Mouse (Mus musculus) splenic B cell, adult 2 months (primary cell): ENCODE measurements around the gene Scaf1.

Experiments used
- DNase-seq: peaks from one replicate; pipeline ENCODE4 v3.0.0-alpha.2; 2011; ENCODE audit warnings: low read depth, low spot score
- H3K27me3 ChIP-seq: 2 replicates; pipeline ENCODE4 v1.6.1; 2012; ENCODE audit warnings: mild to moderate bottlenecking, low read length, moderate library complexity, mixed read lengths; ENCODE audit not compliant: control insufficient read depth, poor library complexity, insufficient read depth, severe bottlenecking
- H3K36me3 ChIP-seq: 2 replicates; pipeline ENCODE4 v1.6.1; 2012; ENCODE audit warnings: mild to moderate bottlenecking, low read length, moderate library complexity, mixed read lengths; ENCODE audit not compliant: control insufficient read depth, poor library complexity, insufficient read depth, severe bottlenecking

Scaf1 gene

GRCm38 (mm10) chr7:45050945-45051600 is 34.9 kb upstream of the Scaf1 start:
- peak; percentile 54 for DNase-seq
- peaks cover 18% of the 10 kb centered on the region for H3K36me3 ChIP-seq
- H3K27me3 ChIP-seq: no peaks in the 10 kb centered on the region

- no peaks in the 10 kb centered on the region for H3K27me3 ChIP-seq
- no peak for DNase-seq
- H3K36me3 ChIP-seq: peaks cover 21% of the 10 kb centered on the region
These were observed 32.9 kb upstream of the Scaf1 start for GRCm38 (mm10) chr7:45048923-45049657.

GRCm38 (mm10) chr7:45048001-45048890 is 32.1 kb upstream of the Scaf1 start:
- Histone ChIP-seq H3K36me3 (peaks cover 21% of the 10 kb centered on the region), H3K27me3 (no peaks in the 10 kb centered on the region)
- no peak for DNase-seq

- Histone ChIP-seq H3K27me3 (no peaks in the 10 kb centered on the region), H3K36me3 (peaks cover 21% of the 10 kb centered on the region)
- DNase-seq: no peak
These were observed 31.3 kb upstream of the Scaf1 start for GRCm38 (mm10) chr7:45047491-45047890.

DNA sequence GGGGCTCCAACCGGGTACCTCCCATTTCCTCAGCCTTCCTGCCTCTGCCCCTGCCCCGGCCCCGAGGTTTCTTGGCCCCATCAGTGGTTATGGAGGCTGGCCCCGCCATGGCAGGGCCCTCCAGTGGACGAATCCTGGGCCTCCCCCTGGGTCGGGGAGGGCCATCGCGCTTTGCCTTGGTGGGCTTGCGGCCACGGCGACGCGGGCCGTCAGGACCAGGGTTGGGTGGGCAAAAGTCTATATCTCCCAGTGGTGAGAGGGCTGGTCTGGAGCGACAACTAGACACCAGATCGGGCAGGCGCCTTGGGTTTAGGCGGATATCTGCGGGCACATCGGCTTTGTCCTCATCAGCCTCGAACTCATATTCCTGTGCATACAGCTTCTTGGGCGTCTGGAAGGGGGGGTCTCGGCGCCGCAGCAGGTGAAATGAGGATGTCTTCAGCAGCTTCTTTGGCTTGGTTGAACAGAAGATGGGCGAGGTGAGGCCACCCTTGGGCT is 30.7 kb upstream of the Scaf1 start:
- Histone ChIP-seq H3K36me3 (peaks cover 21% of the 10 kb centered on the region), H3K27me3 (no peaks in the 10 kb centered on the region)
- no peak for DNase-seq

GRCm38 (mm10) chr7:45045741-45046140 is 29.6 kb upstream of the Scaf1 start:
- DNase-seq: no peak
- H3K36me3 ChIP-seq: peaks cover 22% of the 10 kb centered on the region
- H3K27me3 ChIP-seq: no peaks in the 10 kb centered on the region

GRCm38 (mm10) chr7:45043307-45043706 is 27.1 kb upstream of the Scaf1 start:
- Histone ChIP-seq H3K36me3 (peaks cover 21% of the 10 kb centered on the region), H3K27me3 (no peaks in the 10 kb centered on the region)
- DNase-seq: no peak

DNA sequence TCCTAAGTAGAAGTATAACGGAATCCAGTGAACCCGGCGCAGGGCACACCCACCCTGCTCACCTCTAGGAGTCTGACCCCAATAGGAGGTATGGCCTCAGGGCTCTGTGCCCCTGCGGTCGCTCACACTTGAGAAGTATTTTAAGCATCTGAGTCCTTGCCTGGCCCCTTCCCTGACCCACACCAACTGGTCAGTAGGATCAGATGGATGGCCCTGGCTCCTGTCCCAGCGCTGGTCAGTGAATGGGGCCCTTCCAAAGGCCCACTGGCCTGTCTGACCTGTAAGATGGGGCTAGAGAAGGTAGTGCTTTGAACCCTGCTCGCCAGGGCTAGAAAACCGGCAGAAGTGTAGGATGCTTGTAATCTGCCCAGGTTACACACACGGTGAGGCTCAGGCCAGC is 24.7 kb upstream of the Scaf1 start:
- no peaks in the 10 kb centered on the region for H3K27me3 ChIP-seq
- DNase-seq: no peak
- H3K36me3 ChIP-seq: peaks cover 9% of the 10 kb centered on the region

GRCm38 (mm10) chr7:45038411-45038810 is 22.2 kb upstream of the Scaf1 start:
- no peak for DNase-seq
- no peaks in the 10 kb centered on the region for H3K27me3 ChIP-seq

GRCm38 (mm10) chr7:45037720-45038361 is 21.7 kb upstream of the Scaf1 start:
- Histone ChIP-seq H3K27me3 (no peaks in the 10 kb centered on the region), H3K36me3 (peaks cover 14% of the 10 kb centered on the region)
- DNase-seq: peak; percentile 77

More at GRCm38 (mm10) chr7:45038411-45038810, 22.2 kb upstream of the Scaf1 start:
- peaks cover 12% of the 10 kb centered on the region for H3K36me3 ChIP-seq

GRCm38 (mm10) chr7:45036702-45037101 is 20.5 kb upstream of the Scaf1 start:
- no peak for DNase-seq
- H3K36me3 ChIP-seq: peaks cover 16% of the 10 kb centered on the region
- H3K27me3 ChIP-seq: no peaks in the 10 kb centered on the region

GRCm38 (mm10) chr7:45035631-45036030 is 19.5 kb upstream of the Scaf1 start:
- DNase-seq: no peak
- Histone ChIP-seq H3K27me3 (no peaks in the 10 kb centered on the region), H3K36me3 (peaks cover 20% of the 10 kb centered on the region)

- Histone ChIP-seq H3K36me3 (peaks cover 16% of the 10 kb centered on the region), H3K27me3 (no peaks in the 10 kb centered on the region)
- no peak for DNase-seq
These were observed 17.7 kb upstream of the Scaf1 start for GRCm38 (mm10) chr7:45033722-45034359.

DNA sequence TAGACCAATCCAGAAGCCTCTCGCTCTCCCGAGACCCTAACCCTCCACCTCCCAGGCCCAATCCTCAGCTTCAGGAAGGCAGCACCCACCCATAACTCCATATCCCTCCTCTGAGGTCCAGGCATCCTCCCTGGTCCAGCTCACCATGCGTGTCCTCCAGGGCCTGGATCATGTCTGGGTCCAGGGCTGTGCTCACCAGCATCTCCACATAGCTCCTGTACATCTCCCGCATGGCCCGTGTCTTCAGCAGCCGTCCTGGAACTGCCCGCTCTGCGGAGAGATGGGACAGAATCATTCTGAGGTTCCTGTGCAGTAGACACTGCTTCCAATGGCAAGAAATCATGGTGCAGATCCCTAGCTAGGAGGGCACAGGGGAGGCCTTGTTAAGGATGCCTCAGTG is 14.7 kb upstream of the Scaf1 start:
- DNase-seq: no peak
- Histone ChIP-seq H3K36me3 (peaks cover 16% of the 10 kb centered on the region), H3K27me3 (no peaks in the 10 kb centered on the region)
